Mouse (Mus musculus) CD4-positive helper T cell, adult 2 months (primary cell): Measurements from ENCODE around the gene Prap1.
"Not testable (repeated sequence)": the region's sequence is repeated elsewhere in the genome, so short reads cannot be mapped to it uniquely, and the experiment has no call there.

Experiments
- DNase-seq: peaks from one replicate; pipeline ENCODE4 v3.0.0-alpha.2; 2012; ENCODE audit warnings: low read depth, missing footprints, low spot score

The Prap1 gene

DNA sequence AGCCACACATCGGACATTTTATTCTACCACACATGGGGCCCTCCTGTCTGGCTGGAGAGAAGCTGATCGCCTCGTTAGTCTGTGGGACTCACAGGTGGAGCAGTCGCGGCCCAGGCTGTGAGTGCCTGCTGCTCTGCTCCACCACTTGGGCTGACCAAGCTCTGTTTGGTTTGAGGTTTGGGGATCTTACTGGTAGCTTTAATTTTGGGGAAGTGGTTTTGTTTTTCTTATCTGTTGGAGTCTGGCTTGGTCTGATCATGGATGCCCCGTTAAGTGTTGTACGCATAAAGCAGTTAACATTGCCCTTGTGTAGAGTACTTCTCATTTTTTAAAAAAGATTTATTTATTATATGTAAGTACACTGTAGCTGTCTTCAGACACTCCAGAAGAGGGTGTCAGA, 40.8 kb downstream of the Prap1 start:
- not testable (repeated sequence) for DNase-seq

DNA sequence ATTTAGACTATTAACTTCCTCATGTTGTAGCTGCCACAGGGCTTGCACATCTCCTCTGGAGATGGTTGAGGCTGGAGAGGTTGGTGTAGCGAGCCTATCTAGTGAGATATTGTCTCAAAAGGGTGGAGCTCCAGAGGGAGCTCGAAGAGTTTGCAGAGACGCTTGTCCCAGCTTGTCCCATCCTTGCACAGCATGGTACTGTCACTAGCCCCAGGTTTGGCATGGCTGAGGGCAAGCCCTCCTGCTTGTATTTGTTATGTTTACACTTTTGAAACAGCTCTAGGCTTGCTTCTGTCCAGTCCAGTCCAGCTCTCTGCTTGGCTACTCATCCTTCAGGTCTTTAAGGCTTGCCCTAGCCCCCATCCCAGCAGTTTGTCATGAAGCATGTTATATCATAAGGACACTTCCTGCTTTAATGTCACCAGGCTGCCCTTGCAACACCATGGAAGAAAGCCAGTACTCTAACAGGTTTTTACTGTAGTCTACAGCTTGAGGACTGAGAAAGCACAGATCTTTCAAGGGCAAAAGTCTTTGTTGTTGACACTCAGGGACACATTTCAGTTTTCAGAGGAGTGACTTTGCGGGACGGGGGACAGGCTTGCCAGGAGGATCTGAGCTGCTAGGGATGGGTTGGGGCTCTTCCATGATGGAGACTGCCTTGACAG, 42.0 kb downstream of the Prap1 start:
- DNase-seq = no peak

DNA sequence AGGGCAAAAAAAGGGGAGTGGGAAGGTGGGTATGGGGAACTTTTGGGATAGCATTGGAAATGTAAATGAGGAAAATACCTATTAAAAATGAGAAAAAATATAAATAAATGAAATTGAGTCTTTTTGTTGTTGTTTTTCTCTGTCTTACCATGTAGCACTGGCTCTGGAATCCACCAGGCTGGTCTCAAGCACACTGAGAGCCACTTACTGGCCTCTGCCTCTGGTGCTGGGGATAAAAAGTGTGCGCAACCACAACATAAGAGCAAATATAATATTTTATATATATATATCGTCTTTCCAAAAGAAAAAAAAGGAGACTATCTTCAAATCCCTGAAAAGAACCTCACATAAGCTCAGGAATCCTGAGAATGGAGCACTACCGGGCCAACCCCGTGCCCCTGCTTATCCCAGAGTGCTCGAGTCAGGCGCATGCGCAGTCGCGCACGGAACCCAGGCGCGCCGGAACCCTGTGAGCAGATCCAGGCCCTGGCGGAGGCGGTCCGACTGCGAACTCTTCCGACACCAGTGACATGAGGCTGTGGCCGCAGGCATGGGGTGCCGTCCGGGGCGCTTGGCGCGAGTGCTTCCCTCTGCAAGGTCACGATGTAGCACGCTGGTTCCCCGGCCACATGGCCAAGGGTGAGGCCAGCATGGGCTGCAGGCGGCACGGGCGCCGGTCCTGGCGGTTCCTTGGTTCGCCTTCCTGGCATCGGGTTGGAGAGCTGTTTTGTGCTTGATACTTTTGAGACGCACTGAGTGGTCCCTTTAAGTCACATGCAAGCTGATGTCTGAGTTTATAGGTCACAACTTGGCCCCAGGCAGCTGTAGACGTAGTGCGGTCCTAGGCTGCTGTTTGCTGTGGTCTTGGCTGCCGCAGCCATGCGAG, 44.2 kb downstream of the Prap1 start, which contains the start of gene Mtg1:
Mtg1 (plus strand) TSS at position 430 of the 886 bp plus-strand sequence.
- peak; percentile 95 for DNase-seq

DNA sequence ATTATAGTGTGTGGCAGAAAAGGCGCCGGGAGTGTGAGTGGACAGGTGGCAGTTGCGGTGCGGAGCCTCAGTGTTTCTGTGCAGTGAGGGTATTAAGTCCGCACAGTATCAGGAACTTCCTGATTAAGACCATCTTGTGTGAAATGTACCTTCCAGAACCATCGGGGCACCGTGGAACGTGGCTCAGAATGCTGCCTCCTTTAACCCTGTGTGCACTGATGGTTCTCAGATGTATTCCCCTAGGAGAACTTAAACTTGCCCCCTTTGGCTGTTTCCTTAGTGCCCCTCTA, 44.8 kb downstream of the Prap1 start:
- no peak for DNase-seq

DNA sequence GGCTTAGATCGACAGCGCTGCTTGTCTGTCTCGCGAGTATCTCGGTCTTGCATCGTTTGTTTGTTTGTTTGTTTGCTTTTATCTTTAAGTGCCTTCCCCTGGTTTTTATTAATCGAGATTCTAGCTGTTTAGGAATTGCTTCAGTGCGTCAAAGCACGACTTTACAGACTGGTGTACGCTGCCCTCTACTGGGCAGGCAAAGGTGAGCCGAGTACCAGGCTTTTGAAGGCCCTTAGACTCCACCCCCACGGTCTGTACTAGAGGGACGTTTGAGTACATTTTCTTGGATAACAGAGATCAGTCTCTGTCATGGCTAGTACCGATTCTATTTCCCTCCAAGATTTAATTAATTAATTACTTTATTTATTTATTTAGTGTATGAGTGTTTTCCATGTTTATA, 48.2 kb downstream of the Prap1 start:
- peak; percentile 77 for DNase-seq

DNA sequence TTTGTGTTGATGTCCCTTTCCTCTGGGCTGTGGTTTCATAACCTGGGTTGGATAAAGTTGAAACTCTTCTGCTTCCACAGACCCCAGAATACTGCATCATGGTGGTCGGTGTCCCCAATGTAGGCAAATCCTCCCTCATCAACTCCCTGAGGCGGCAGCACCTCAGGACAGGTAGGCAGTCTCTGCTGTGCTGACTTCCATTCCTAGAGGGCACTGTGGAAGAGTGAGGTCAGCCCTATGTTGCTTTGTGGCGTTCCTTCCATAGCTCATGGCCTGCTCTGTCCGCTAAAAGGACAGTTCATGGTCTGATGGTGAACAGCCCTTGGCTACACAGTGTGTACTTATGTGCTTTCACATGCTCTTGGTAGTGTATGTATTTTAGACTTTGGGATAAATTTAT, 51.4 kb downstream of the Prap1 start:
- no peak for DNase-seq
